Mouse (Mus musculus) G1E (cell line): ENCODE data around the gene Fabp7.

Experiments used
- CTCF ChIP-seq: IDR thresholded peaks from 2 replicates; pipeline ENCODE4 v1.5.1; 2012; ENCODE audit warnings: low read depth, low read length, inconsistent platforms, mixed read lengths
- GATA1 ChIP-seq: IDR thresholded peaks from 2 replicates; pipeline ENCODE4 v1.6.1; 2012; ENCODE audit warnings: borderline replicate concordance, low read length, inconsistent platforms, mixed read lengths
- TAL1 ChIP-seq: conservative IDR thresholded peaks from 2 replicates; pipeline ENCODE4 v1.6.1; 2012; ENCODE audit warnings: low read depth, low read length, inconsistent platforms, mixed read lengths

GRCm38 (mm10) chr10:57747127-57747526, 37.6 kb upstream of the Fabp7 start:
- TF ChIP-seq CTCF (no peak), TAL1 (no peak), GATA1 (no peak)
